ENCODE assay signal across 8 mouse cellular contexts in the genomic region with DNA sequence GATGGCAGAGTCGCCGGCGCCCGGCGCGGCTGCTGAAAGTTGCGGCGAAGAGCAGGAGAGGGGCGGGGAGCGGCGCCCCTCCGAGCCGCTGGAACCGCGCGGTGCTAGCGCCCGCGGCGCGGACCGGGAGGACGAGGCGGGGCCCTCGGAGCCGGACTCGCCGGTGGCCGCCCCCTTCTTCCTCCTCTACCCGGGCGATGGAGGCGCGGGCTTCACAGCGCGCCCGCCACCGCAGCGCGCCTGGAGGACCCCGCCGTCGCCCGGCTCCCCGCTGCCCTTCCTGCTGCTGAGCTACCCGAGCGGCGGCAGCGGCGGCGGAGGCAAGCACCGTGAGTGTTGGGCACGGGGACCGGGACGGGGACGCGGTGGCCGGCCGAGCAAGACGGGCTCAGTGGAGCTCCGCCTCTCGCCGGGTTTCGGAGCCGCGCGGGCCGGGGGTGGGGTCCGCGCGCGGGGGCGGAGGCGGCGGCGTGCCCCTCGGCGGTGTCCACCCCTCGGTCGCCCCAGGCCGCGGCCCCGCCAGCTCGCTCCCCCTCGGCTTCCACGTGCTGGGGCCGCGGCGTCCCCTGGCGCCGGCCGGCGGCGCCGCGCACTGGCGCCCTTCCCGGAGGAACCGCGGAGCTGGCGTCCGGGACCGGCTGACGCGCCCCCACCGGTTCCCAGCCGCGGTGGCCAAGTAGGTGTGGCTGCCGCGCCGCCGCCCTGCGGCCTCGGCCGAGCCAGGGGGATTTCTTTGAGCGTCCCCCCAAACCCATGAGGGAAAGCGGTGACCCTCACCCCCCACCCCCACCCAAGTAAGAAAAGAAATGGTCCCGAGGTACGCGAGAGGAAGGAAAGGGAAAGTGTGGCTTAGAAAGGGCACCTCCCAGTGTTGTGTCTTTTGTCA. TPM values are rescaled to one million over a fixed set of nuclear protein-coding genes. Genes with fewer than 3 reads are reported as not detected.
DNase-seq lines count a peak whose midpoint lies in the region; ATAC-seq and TF ChIP-seq lines count a peak whose summit lies in the region.

No protein-coding gene starts in this region.

- peak; percentile 61 for ATAC-seq in granulocyte monocyte progenitor cell, adult 5-6 weeks (replicated peaks; ENCODE audit: poor library complexity, severe bottlenecking)
- ATAC-seq in intestine, embryonic 16.5 days = peak; percentile 78
- ATAC-seq in midbrain, postnatal 0 days (ENCODE audit: low FRiP score) = peak; percentile 72
- ATAC-seq in stomach, postnatal 0 days (ENCODE audit: low FRiP score, low TSS enrichment) = peak; percentile 79

- no peaks in the 10 kb centered on the region for H3K27me3 ChIP-seq in intestine, embryonic 16.5 days (replicated peaks; ENCODE audit: control insufficient read depth, insufficient read depth, low read length)
- no peaks in the 10 kb centered on the region for H3K27me3 ChIP-seq in liver, adult 2 months (ENCODE audit: control insufficient read depth, insufficient read depth, low read length)
- H3K27me3 ChIP-seq in midbrain, postnatal 0 days (ENCODE audit: insufficient read depth, low read length) = no peaks in the 10 kb centered on the region
- no peaks in the 10 kb centered on the region for H3K27me3 ChIP-seq in stomach, postnatal 0 days (ENCODE audit: control insufficient read depth, insufficient read depth, low read length)

- H3K9me3 ChIP-seq in intestine, embryonic 16.5 days (ENCODE audit: control insufficient read depth, low read length) = no peaks in the 10 kb centered on the region
- H3K9me3 ChIP-seq in midbrain, postnatal 0 days (ENCODE audit: low read length) = no peaks in the 10 kb centered on the region
- no peaks in the 10 kb centered on the region for H3K9me3 ChIP-seq in stomach, postnatal 0 days (ENCODE audit: control insufficient read depth, low read length)

- peak overlapping the region; percentile 72 for H3K27ac ChIP-seq in intestine, embryonic 16.5 days (ENCODE audit: low read length)
- H3K27ac ChIP-seq in liver, adult 2 months (replicated peaks; ENCODE audit: insufficient read depth, low read depth, low read length) = peak overlapping the region; percentile 91
- peak overlapping the region; percentile 74 for H3K27ac ChIP-seq in midbrain, postnatal 0 days (ENCODE audit: low read depth, low read length)
- peak overlapping the region; percentile 92 for H3K27ac ChIP-seq in stomach, postnatal 0 days (replicated peaks)

- H3K36me3 ChIP-seq in intestine, embryonic 16.5 days (ENCODE audit: control insufficient read depth, insufficient read depth, low read length) = no peaks in the 10 kb centered on the region
- no peaks in the 10 kb centered on the region; the same call in 1 of the 2 replicates for H3K36me3 ChIP-seq in liver, adult 2 months (ENCODE audit: control insufficient read depth, insufficient read depth, low read length)
- H3K36me3 ChIP-seq in midbrain, postnatal 0 days (ENCODE audit: insufficient read depth, low read length) = no peaks in the 10 kb centered on the region
- H3K36me3 ChIP-seq in stomach, postnatal 0 days (ENCODE audit: control insufficient read depth, insufficient read depth, low read length) = no peaks in the 10 kb centered on the region

- TF ChIP-seq POLR2A in liver, adult 2 months (IDR thresholded peaks at IDR 0.05; ENCODE audit: extremely low read depth, insufficient read depth, low read length) = no peak

- peak; percentile 51 to 59 for DNase-seq in spleen, adult 18-20 months
- DNase-seq in spleen, adult 12 weeks (ENCODE audit: low spot score) = no peak
- peak; percentile 52 for DNase-seq in embryo, embryonic 10 days (ENCODE audit: low spot score)
- peak; percentile 34 for DNase-seq in liver, adult 2 months (ENCODE audit: extremely low read depth, low read depth, low spot score)
- no peak for DNase-seq in midbrain, postnatal 0 days (ENCODE audit: low spot score)
- peak; percentile 75 for DNase-seq in stomach, postnatal 0 days (ENCODE audit: low spot score)

- H3K9ac ChIP-seq in intestine, embryonic 16.5 days (ENCODE audit: low read depth, low read length) = peak overlapping the region; percentile 75
- H3K9ac ChIP-seq in liver, adult 2 months (ENCODE audit: low read depth, low read length) = peak overlapping the region; percentile 98
- H3K9ac ChIP-seq in midbrain, postnatal 0 days (replicated peaks; ENCODE audit: low read length, poor library complexity, severe bottlenecking) = peak overlapping the region; percentile 84
- H3K9ac ChIP-seq in stomach, postnatal 0 days (ENCODE audit: low read length) = peak overlapping the region; percentile 79

- peaks cover 8% of the 10 kb centered on the region for H3K4me1 ChIP-seq in intestine, embryonic 16.5 days (ENCODE audit: control insufficient read depth, insufficient read depth, low read length)
- H3K4me1 ChIP-seq in liver, adult 2 months (ENCODE audit: control insufficient read depth, insufficient read depth, low read length) = peaks cover 6% of the 10 kb centered on the region
- no peaks in the 10 kb centered on the region for H3K4me1 ChIP-seq in midbrain, postnatal 0 days (ENCODE audit: insufficient read depth, low read length)
- peaks cover 3% of the 10 kb centered on the region for H3K4me1 ChIP-seq in stomach, postnatal 0 days (replicated peaks; ENCODE audit: control insufficient read depth, insufficient read depth)

- 0 out of 2 replicates have a peak, but pooled peaks have one; percentile 6 for TF ChIP-seq CTCF in liver, adult 2 months (IDR thresholded peaks at IDR 0.05; ENCODE audit: low read depth, low read length)
- no peak; the same call in 1 of the 2 replicates for TF ChIP-seq CTCF in midbrain, postnatal 0 days (IDR thresholded peaks at IDR 0.05)
- peak; percentile 16; the same call in 1 of the 2 replicates for TF ChIP-seq CTCF in stomach, postnatal 0 days (IDR thresholded peaks at IDR 0.05; ENCODE audit: low read depth)

- H3K4me2 ChIP-seq in intestine, embryonic 16.5 days (ENCODE audit: low read depth, low read length) = peak overlapping the region; percentile 75
- peak overlapping the region; percentile 66 for H3K4me2 ChIP-seq in midbrain, postnatal 0 days (ENCODE audit: low read depth, low read length, poor library complexity, severe bottlenecking)
- H3K4me2 ChIP-seq in stomach, postnatal 0 days (replicated peaks; ENCODE audit: low read depth) = peak overlapping the region; percentile 69

- H3K79me2 ChIP-seq in liver, adult 2 months (ENCODE audit: control insufficient read depth, insufficient read depth, low read length) = peaks cover 14% of the 10 kb centered on the region; the same call in 1 of the 2 replicates

- TF ChIP-seq EP300 in stomach, postnatal 0 days (optimal IDR thresholded peaks at IDR 0.05) = no peak

- peak overlapping the region; percentile 77 for H3K4me3 ChIP-seq in intestine, embryonic 16.5 days (ENCODE audit: low read length)
- H3K4me3 ChIP-seq in liver, adult 2 months (ENCODE audit: insufficient read depth, low read depth, low read length) = peak overlapping the region; percentile 77
- H3K4me3 ChIP-seq in midbrain, postnatal 0 days (ENCODE audit: low read depth, low read length) = peak overlapping the region; percentile 88
- H3K4me3 ChIP-seq in stomach, postnatal 0 days (ENCODE audit: low read depth, low read length) = peak overlapping the region; percentile 88

- WGBS in intestine, embryonic 16.5 days = under 1% methylated on average over 86 of the region's 119 CpGs
- WGBS in liver, adult 2 months = under 1% methylated on average over 108 of the region's 119 CpGs
- 0% methylated on average over 70 of the region's 119 CpGs for WGBS in midbrain, postnatal 0 days
- under 1% methylated on average over 76 of the region's 119 CpGs for WGBS in stomach, postnatal 0 days

RNA-seq across cellular contexts. Expression of a gene that starts 0.6 kb away (rescaled TPM):
- total RNA-seq in granulocyte monocyte progenitor cell, adult 5-6 weeks (2014; fragmentation: Nextera tagmentation) = 7.4 and 12.7 TPM in 2 replicates
- 12.7 and 15.3 TPM in 2 replicates for total RNA-seq in granulocyte monocyte progenitor cell, adult 5-6 weeks (2017)
- 14.3 and 14.4 TPM in 2 replicates for polyA plus RNA-seq in intestine, embryonic 16.5 days (2015; fragmentation: Nextera tagmentation; extraction: Ambion mirVana)
- 27.9 and 31.6 TPM in 2 replicates for total RNA-seq in liver, adult 2 months (2014; rRNA removed)
- polyA plus RNA-seq in liver, adult 2 months (2012; rRNA removed) = 7.6 and 9.7 TPM in 2 replicates
- 250 and 309 TPM in 2 replicates for total RNA-seq in midbrain, postnatal 0 days (2014; rRNA removed)
- 212 and 248 TPM in 2 replicates for polyA plus RNA-seq in midbrain, postnatal 0 days (2015; fragmentation: Nextera tagmentation; extraction: Ambion mirVana)
- polyA plus RNA-seq in stomach, postnatal 0 days (2015; fragmentation: Nextera tagmentation; extraction: Ambion mirVana) = 9.8 and 10.3 TPM in 2 replicates

RNA-seq across cellular contexts. Expression of a gene that starts 11.1 kb away (rescaled TPM):
- total RNA-seq in granulocyte monocyte progenitor cell, adult 5-6 weeks (2014; fragmentation: Nextera tagmentation) = 65.6 and 68.8 TPM in 2 replicates
- total RNA-seq in granulocyte monocyte progenitor cell, adult 5-6 weeks (2017) = 57.5 and 59.9 TPM in 2 replicates
- 45.7 and 53.3 TPM in 2 replicates for polyA plus RNA-seq in intestine, embryonic 16.5 days (2015; fragmentation: Nextera tagmentation; extraction: Ambion mirVana)
- total RNA-seq in liver, adult 2 months (2014; rRNA removed) = 16.5 and 20.0 TPM in 2 replicates
- 7.4 and 7.9 TPM in 2 replicates for polyA plus RNA-seq in liver, adult 2 months (2012; rRNA removed)
- 12.8 and 16.5 TPM in 2 replicates for total RNA-seq in midbrain, postnatal 0 days (2014; rRNA removed)
- polyA plus RNA-seq in midbrain, postnatal 0 days (2015; fragmentation: Nextera tagmentation; extraction: Ambion mirVana) = 51.1 and 55.1 TPM in 2 replicates
- 34.5 and 34.9 TPM in 2 replicates for polyA plus RNA-seq in stomach, postnatal 0 days (2015; fragmentation: Nextera tagmentation; extraction: Ambion mirVana)

RNA-seq across cellular contexts. Expression of a gene that starts 37.7 kb away (rescaled TPM):
- 1.8 TPM in 1 of 2 replicates, not detected in the other for total RNA-seq in granulocyte monocyte progenitor cell, adult 5-6 weeks (2014; fragmentation: Nextera tagmentation)
- total RNA-seq in granulocyte monocyte progenitor cell, adult 5-6 weeks (2017) = 0.43 and 1.5 TPM in 2 replicates
- 0.10 and 0.22 TPM in 2 replicates for polyA plus RNA-seq in intestine, embryonic 16.5 days (2015; fragmentation: Nextera tagmentation; extraction: Ambion mirVana)
- 0.55 and 4.4 TPM in 2 replicates for total RNA-seq in liver, adult 2 months (2014; rRNA removed)
- 0.54 and 0.83 TPM in 2 replicates for polyA plus RNA-seq in liver, adult 2 months (2012; rRNA removed)
- 0.82 and 1.7 TPM in 2 replicates for total RNA-seq in midbrain, postnatal 0 days (2014; rRNA removed)
- polyA plus RNA-seq in midbrain, postnatal 0 days (2015; fragmentation: Nextera tagmentation; extraction: Ambion mirVana) = 0.47 and 0.58 TPM in 2 replicates
- polyA plus RNA-seq in stomach, postnatal 0 days (2015; fragmentation: Nextera tagmentation; extraction: Ambion mirVana) = 0.08 TPM in 1 of 2 replicates, not detected in the other

Comparison
In these comparisons a context has a peak if more than half of its experiments do, and no peak if none do; other contexts are left out.
1. DNase-seq: peak in spleen, adult 18-20 months (2 of 2), embryo, embryonic 10 days (single experiment), liver, adult 2 months (single experiment) and stomach, postnatal 0 days (single experiment); none in spleen, adult 12 weeks (single experiment) and midbrain, postnatal 0 days (single experiment).
2. RNA of a gene that starts 0.6 kb away (polyA plus RNA-seq): 212 to 248 TPM in midbrain, postnatal 0 days; 14.3 to 14.4 TPM in intestine, embryonic 16.5 days, 9.8 to 10.3 TPM in stomach, postnatal 0 days and 7.6 to 9.7 TPM in liver, adult 2 months; every median in the first group is over 10 times any median in the second.
3. Peak in every context shown above with its lines, with median percentiles within 50 percentile points of each other: ATAC-seq, H3K27ac ChIP-seq, H3K4me2 ChIP-seq, H3K4me3 ChIP-seq and H3K9ac ChIP-seq.